Mouse (Mus musculus): ENCODE measurements at regions not wholly inside any gene's neighbourhood (a gene's known extent, or its start where the extent isn't known, plus 50 kb on each side); places are given as distances from the start of the nearest gene placed in this dataset.

GRCm38 (mm10) chr4:55860055-55860454, 327.8 kb upstream of the Klf4 start:
- ATAC-seq (ENCODE audit: low FRiP score) (no peak), DNase-seq (ENCODE audit: low spot score) (no peak)
- no peaks in the 10 kb centered on the region for H3K4me1 ChIP-seq (replicated peaks; ENCODE audit: control insufficient read depth, insufficient read depth, low read length)
- H3K27me3 ChIP-seq (ENCODE audit: control insufficient read depth, insufficient read depth, low read length), result no peaks in the 10 kb centered on the region
- H3K36me3 ChIP-seq (ENCODE audit: control insufficient read depth, insufficient read depth, low read length), result no peaks in the 10 kb centered on the region
- no peak overlapping the region for H3K27ac ChIP-seq (ENCODE audit: low read depth, low read length)
- no peak overlapping the region for H3K4me2 ChIP-seq (replicated peaks; ENCODE audit: low read depth, low read length)
- no peaks in the 10 kb centered on the region for H3K9me3 ChIP-seq (ENCODE audit: control insufficient read depth, low read length)
- no peak overlapping the region for H3K9ac ChIP-seq (ENCODE audit: low read depth, low read length)
- no peak overlapping the region for H3K4me3 ChIP-seq (ENCODE audit: low read depth, low read length)
- WGBS, result 76% methylated on average over 2 of the region's 2 CpGs

GRCm38 (mm10) chr4:55859211-55859761, 327.0 kb upstream of the Klf4 start:
- H3K36me3 ChIP-seq (ENCODE audit: control insufficient read depth, insufficient read depth, low read length), result no peaks in the 10 kb centered on the region
- 75% methylated on average over 2 of the region's 2 CpGs for WGBS
- ATAC-seq (ENCODE audit: low FRiP score), result no peak

GRCm38 (mm10) chr4:55851430-55851829, 319.2 kb upstream of the Klf4 start:
- DNase-seq (ENCODE audit: low spot score), result no peak
- Histone ChIP-seq H3K27me3 (ENCODE audit: control insufficient read depth, insufficient read depth, low read length) (no peaks in the 10 kb centered on the region), H3K4me3 (ENCODE audit: low read depth, low read length) (no peak overlapping the region), H3K9me3 (ENCODE audit: control insufficient read depth, low read length) (no peaks in the 10 kb centered on the region), H3K9ac (ENCODE audit: low read depth, low read length) (no peak overlapping the region), H3K4me1 (replicated peaks; ENCODE audit: control insufficient read depth, insufficient read depth, low read length) (no peaks in the 10 kb centered on the region), H3K27ac (ENCODE audit: low read depth, low read length) (no peak overlapping the region), H3K4me2 (replicated peaks; ENCODE audit: low read depth, low read length) (no peak overlapping the region), H3K36me3 (ENCODE audit: control insufficient read depth, insufficient read depth, low read length) (no peaks in the 10 kb centered on the region)
- 97% methylated on average over 1 of the region's 1 CpGs for WGBS
- no peak for ATAC-seq (ENCODE audit: low FRiP score)

More at GRCm38 (mm10) chr4:55859211-55859761, 327.0 kb upstream of the Klf4 start:
- Histone ChIP-seq H3K27me3 (ENCODE audit: control insufficient read depth, insufficient read depth, low read length) (no peaks in the 10 kb centered on the region), H3K4me2 (replicated peaks; ENCODE audit: low read depth, low read length) (no peak overlapping the region), H3K4me1 (replicated peaks; ENCODE audit: control insufficient read depth, insufficient read depth, low read length) (no peaks in the 10 kb centered on the region), H3K9ac (ENCODE audit: low read depth, low read length) (no peak overlapping the region), H3K4me3 (ENCODE audit: low read depth, low read length) (no peak overlapping the region), H3K27ac (ENCODE audit: low read depth, low read length) (no peak overlapping the region), H3K9me3 (ENCODE audit: control insufficient read depth, low read length) (no peaks in the 10 kb centered on the region)
- no peak for DNase-seq (ENCODE audit: low spot score)

GRCm38 (mm10) chr4:55851027-55851426, 318.8 kb upstream of the Klf4 start:
- no peaks in the 10 kb centered on the region for H3K4me1 ChIP-seq (replicated peaks; ENCODE audit: control insufficient read depth, insufficient read depth, low read length)

GRCm38 (mm10) chr4:55843727-55844401, 311.6 kb upstream of the Klf4 start:
- no peak overlapping the region for H3K4me2 ChIP-seq (replicated peaks; ENCODE audit: low read depth, low read length)
- no peak overlapping the region for H3K27ac ChIP-seq (ENCODE audit: low read depth, low read length)
- no peaks in the 10 kb centered on the region for H3K4me1 ChIP-seq (replicated peaks; ENCODE audit: control insufficient read depth, insufficient read depth, low read length)
- no peaks in the 10 kb centered on the region for H3K27me3 ChIP-seq (ENCODE audit: control insufficient read depth, insufficient read depth, low read length)
- ATAC-seq (ENCODE audit: low FRiP score) (no peak), DNase-seq (ENCODE audit: low spot score) (no peak)
- no peaks in the 10 kb centered on the region for H3K36me3 ChIP-seq (ENCODE audit: control insufficient read depth, insufficient read depth, low read length)
- WGBS, result 75% methylated on average over 12 of the region's 12 CpGs
- H3K9ac ChIP-seq (ENCODE audit: low read depth, low read length), result no peak overlapping the region
- H3K4me3 ChIP-seq (ENCODE audit: low read depth, low read length), result no peak overlapping the region
- H3K9me3 ChIP-seq (ENCODE audit: control insufficient read depth, low read length), result no peaks in the 10 kb centered on the region

More at GRCm38 (mm10) chr4:55851027-55851426, 318.8 kb upstream of the Klf4 start:
- DNase-seq (ENCODE audit: low spot score), result no peak
- Histone ChIP-seq H3K27me3 (ENCODE audit: control insufficient read depth, insufficient read depth, low read length) (no peaks in the 10 kb centered on the region), H3K9ac (ENCODE audit: low read depth, low read length) (no peak overlapping the region), H3K36me3 (ENCODE audit: control insufficient read depth, insufficient read depth, low read length) (no peaks in the 10 kb centered on the region), H3K4me2 (replicated peaks; ENCODE audit: low read depth, low read length) (no peak overlapping the region), H3K9me3 (ENCODE audit: control insufficient read depth, low read length) (no peaks in the 10 kb centered on the region), H3K27ac (ENCODE audit: low read depth, low read length) (no peak overlapping the region), H3K4me3 (ENCODE audit: low read depth, low read length) (no peak overlapping the region)
- 83% methylated on average over 5 of the region's 5 CpGs for WGBS
- ATAC-seq (ENCODE audit: low FRiP score), result no peak

GRCm38 (mm10) chr4:55838568-55838967, 306.3 kb upstream of the Klf4 start:
- Histone ChIP-seq H3K9ac (ENCODE audit: low read depth, low read length) (no peak overlapping the region), H3K36me3 (ENCODE audit: control insufficient read depth, insufficient read depth, low read length) (no peaks in the 10 kb centered on the region), H3K4me3 (ENCODE audit: low read depth, low read length) (no peak overlapping the region), H3K9me3 (ENCODE audit: control insufficient read depth, low read length) (no peaks in the 10 kb centered on the region), H3K4me1 (replicated peaks; ENCODE audit: control insufficient read depth, insufficient read depth, low read length) (no peaks in the 10 kb centered on the region), H3K4me2 (replicated peaks; ENCODE audit: low read depth, low read length) (no peak overlapping the region), H3K27ac (ENCODE audit: low read depth, low read length) (no peak overlapping the region), H3K27me3 (ENCODE audit: control insufficient read depth, insufficient read depth, low read length) (no peaks in the 10 kb centered on the region)
- ATAC-seq (ENCODE audit: low FRiP score) (no peak), DNase-seq (ENCODE audit: low spot score) (no peak)
- WGBS, result 84% methylated on average over 3 of the region's 3 CpGs

- H3K9ac ChIP-seq (ENCODE audit: low read depth, low read length), result no peak overlapping the region
- H3K9me3 ChIP-seq (ENCODE audit: control insufficient read depth, low read length), result no peaks in the 10 kb centered on the region
- H3K36me3 ChIP-seq (ENCODE audit: control insufficient read depth, insufficient read depth, low read length), result no peaks in the 10 kb centered on the region
- no peak overlapping the region for H3K4me2 ChIP-seq (replicated peaks; ENCODE audit: low read depth, low read length)
- no peak overlapping the region for H3K27ac ChIP-seq (ENCODE audit: low read depth, low read length)
- DNase-seq (ENCODE audit: low spot score) (no peak), ATAC-seq (ENCODE audit: low FRiP score) (no peak)
- WGBS, result 87% methylated on average over 9 of the region's 9 CpGs
- H3K4me3 ChIP-seq (ENCODE audit: low read depth, low read length), result no peak overlapping the region
- H3K4me1 ChIP-seq (replicated peaks; ENCODE audit: control insufficient read depth, insufficient read depth, low read length), result no peaks in the 10 kb centered on the region
- no peaks in the 10 kb centered on the region for H3K27me3 ChIP-seq (ENCODE audit: control insufficient read depth, insufficient read depth, low read length)
These were observed 291.9 kb upstream of the Klf4 start for GRCm38 (mm10) chr4:55824047-55824760.

GRCm38 (mm10) chr4:55823583-55823982, 291.3 kb upstream of the Klf4 start:
- Histone ChIP-seq H3K9me3 (ENCODE audit: control insufficient read depth, low read length) (no peaks in the 10 kb centered on the region), H3K4me3 (ENCODE audit: low read depth, low read length) (no peak overlapping the region), H3K36me3 (ENCODE audit: control insufficient read depth, insufficient read depth, low read length) (no peaks in the 10 kb centered on the region), H3K4me1 (replicated peaks; ENCODE audit: control insufficient read depth, insufficient read depth, low read length) (no peaks in the 10 kb centered on the region), H3K27me3 (ENCODE audit: control insufficient read depth, insufficient read depth, low read length) (no peaks in the 10 kb centered on the region), H3K9ac (ENCODE audit: low read depth, low read length) (no peak overlapping the region), H3K27ac (ENCODE audit: low read depth, low read length) (no peak overlapping the region), H3K4me2 (replicated peaks; ENCODE audit: low read depth, low read length) (no peak overlapping the region)
- 63% methylated on average over 1 of the region's 1 CpGs for WGBS
- no peak for DNase-seq (ENCODE audit: low spot score)
- ATAC-seq (ENCODE audit: low FRiP score), result no peak
